Mouse (Mus musculus): ENCODE data around the gene Ccnd2. TPM values are rescaled to one million over a fixed set of nuclear protein-coding genes. Genes with fewer than 3 reads are reported as not detected.

The Ccnd2 gene
- total and polyA plus RNA-seq, 3 experiments: 42.4 to 255 (median 146) TPM

- Histone ChIP-seq H3K9ac (ENCODE audit: insufficient read depth, low read depth) (no peak overlapping the region), H3K27me3 (replicated peaks) (no peaks in the 10 kb centered on the region), H3K4me2 (ENCODE audit: insufficient read depth, low read depth, poor library complexity, severe bottlenecking) (no peak overlapping the region), H3K4me3 (replicated peaks in 1 of 3; ENCODE audit: low read depth in 2 of 3, low read length in 2 of 3, poor library complexity in 1 of 3) (no peak overlapping the region), H3K36me3 (replicated peaks in 1 of 2; ENCODE audit: control insufficient read depth in 1 of 2, insufficient read depth in 1 of 2, low read length in 1 of 2) (peaks cover 25 to 46% of the 10 kb centered on the region in 2 experiments), H3K27ac (ENCODE audit: insufficient read depth, low read depth) (no peak overlapping the region), H3K9me3 (replicated peaks; ENCODE audit: low read length) (no peaks in the 10 kb centered on the region), H3K79me2 (replicated peaks; ENCODE audit: control insufficient read depth, extremely low read depth, insufficient read depth, poor library complexity, severe bottlenecking) (peaks cover 15% of the 10 kb centered on the region), H3K4me1 (ENCODE audit: control insufficient read depth in 1 of 2, insufficient read depth in 2 of 2) (peaks cover 0 to 26% of the 10 kb centered on the region in 2 experiments; a peak in 2 of 4 replicates)
- dilution Hi-C loops (cut with MboI; ENCODE audit: extremely low pct_ligation_motif_present, extremely low pct_unique_long_range_greater_than_20kb, low sequenced_read_pairs) (no loop called here), in situ Hi-C loops (cut with MboI; ENCODE audit: low pct_ligation_motif_present, low pct_unique_long_range_greater_than_20kb, low sequenced_read_pairs) (loop anchor here (10.0 to 25.0 kb wide), 2 partner anchors 139 to 316 kb away; no protein-coding TSS in a partner anchor)
- DNase-seq (ENCODE audit: extremely low read depth): no peak
- TF ChIP-seq USF1 (IDR thresholded peaks at IDR 0.05; ENCODE audit: low read depth, low read length) (no peak), KAT2A (IDR thresholded peaks at IDR 0.05; ENCODE audit: insufficient replicate concordance, low read length) (no peak), ETS1 (conservative IDR thresholded peaks at IDR 0.05; ENCODE audit: low read depth, low read length) (no peak), NRF1 (IDR thresholded peaks at IDR 0.05; ENCODE audit: low read depth, low read length) (no peak), MEF2A (IDR thresholded peaks at IDR 0.05; ENCODE audit: borderline replicate concordance, low read depth, low read length) (no peak), RAD21 (IDR thresholded peaks at IDR 0.05; ENCODE audit: low read depth, low read length) (no peak), EP300 (IDR thresholded peaks at IDR 0.05; ENCODE audit: low read length) (no peak), SIN3A (IDR thresholded peaks at IDR 0.05; ENCODE audit: low read length) (no peak), CHD2 (IDR thresholded peaks at IDR 0.05; ENCODE audit: low read length) (no peak), MAX (IDR thresholded peaks at IDR 0.05; ENCODE audit: low read length) (no peak), POLR2A (IDR thresholded peaks at IDR 0.05; ENCODE audit: low read depth, low read length) (no peak), JUND (conservative IDR thresholded peaks at IDR 0.05; ENCODE audit: low read depth, low read length) (no peak), MAFK (IDR thresholded peaks at IDR 0.05; ENCODE audit: insufficient replicate concordance, low read length) (no peak), BHLHE40 (IDR thresholded peaks at IDR 0.05; ENCODE audit: low read depth, low read length) (no peak), CTCF (conservative IDR thresholded peaks at IDR 0.05 in 1 of 2, IDR thresholded peaks at IDR 0.05 in 1 of 2; ENCODE audit: low read depth in 2 of 2, low read length in 2 of 2) (no peak), PAX5 (IDR thresholded peaks at IDR 0.05; ENCODE audit: low read length) (no peak), SMC3 (IDR thresholded peaks at IDR 0.05; ENCODE audit: low read depth, low read length) (no peak), ZC3H11A (IDR thresholded peaks at IDR 0.05; ENCODE audit: low read depth, low read length) (no peak), NELFE (IDR thresholded peaks at IDR 0.05; ENCODE audit: low read depth, low read length) (no peak)
Observed at GRCm38 (mm10) chr6:127103506-127104275, 48.3 kb downstream of the Ccnd2 start.

GRCm38 (mm10) chr6:127094565-127094964 is 57.4 kb downstream of the Ccnd2 start:
- peaks cover 19 to 48% of the 10 kb centered on the region in 2 experiments for H3K36me3 ChIP-seq (replicated peaks in 1 of 2; ENCODE audit: control insufficient read depth in 1 of 2, insufficient read depth in 1 of 2, low read length in 1 of 2)
- no peak for DNase-seq (ENCODE audit: extremely low read depth)
- no peaks in the 10 kb centered on the region for H3K4me1 ChIP-seq (ENCODE audit: control insufficient read depth in 1 of 2, insufficient read depth in 2 of 2)
- H3K9ac ChIP-seq (ENCODE audit: insufficient read depth, low read depth): no peak overlapping the region
- no peak overlapping the region for H3K4me2 ChIP-seq (ENCODE audit: insufficient read depth, low read depth, poor library complexity, severe bottlenecking)
- no peaks in the 10 kb centered on the region for H3K27me3 ChIP-seq (replicated peaks)
- H3K27ac ChIP-seq (ENCODE audit: insufficient read depth, low read depth): no peak overlapping the region
- in situ Hi-C loops (cut with MboI; ENCODE audit: low pct_ligation_motif_present, low pct_unique_long_range_greater_than_20kb, low sequenced_read_pairs) (no loop called here), dilution Hi-C loops (cut with MboI; ENCODE audit: extremely low pct_ligation_motif_present, extremely low pct_unique_long_range_greater_than_20kb, low sequenced_read_pairs) (no loop called here)
- no peak overlapping the region for H3K4me3 ChIP-seq (replicated peaks in 1 of 3; ENCODE audit: low read depth in 2 of 3, low read length in 2 of 3, poor library complexity in 1 of 3)
- H3K79me2 ChIP-seq (replicated peaks; ENCODE audit: control insufficient read depth, extremely low read depth, insufficient read depth, poor library complexity, severe bottlenecking): no peaks in the 10 kb centered on the region
- no peaks in the 10 kb centered on the region for H3K9me3 ChIP-seq (replicated peaks; ENCODE audit: low read length)
- TF ChIP-seq RAD21 (IDR thresholded peaks at IDR 0.05; ENCODE audit: low read depth, low read length): peak; percentile 12
- no peak for TF ChIP-seq POLR2AphosphoS2 (IDR thresholded peaks at IDR 0.05; ENCODE audit: low read depth, low read length)
- TF ChIP-seq CHD1 (IDR thresholded peaks at IDR 0.05; ENCODE audit: low read depth, low read length): no peak
- TF ChIP-seq BHLHE40 (IDR thresholded peaks at IDR 0.05; ENCODE audit: low read depth, low read length): no peak
- no peak for TF ChIP-seq ZMIZ1 (IDR thresholded peaks at IDR 0.05; ENCODE audit: low read depth, low read length)
- peak in 1 of 2 experiments; percentile 59; a peak in 2 of 4 replicates for TF ChIP-seq CTCF (conservative IDR thresholded peaks at IDR 0.05 in 1 of 2, IDR thresholded peaks at IDR 0.05 in 1 of 2; ENCODE audit: low read depth in 2 of 2, low read length in 2 of 2)
- TF ChIP-seq CHD2 (IDR thresholded peaks at IDR 0.05; ENCODE audit: low read length): no peak
- TF ChIP-seq JUN (IDR thresholded peaks at IDR 0.05; ENCODE audit: insufficient read depth, low read depth, low read length): no peak
- TF ChIP-seq SIN3A (IDR thresholded peaks at IDR 0.05; ENCODE audit: low read length): no peak
- TF ChIP-seq ZKSCAN1 (IDR thresholded peaks at IDR 0.05; ENCODE audit: borderline replicate concordance, low read depth, low read length): no peak
- TF ChIP-seq TCF12 (IDR thresholded peaks at IDR 0.05; ENCODE audit: low read depth, low read length): no peak
- no peak for TF ChIP-seq MYC (IDR thresholded peaks at IDR 0.05; ENCODE audit: low read depth, low read length)
- TF ChIP-seq SMC3 (IDR thresholded peaks at IDR 0.05; ENCODE audit: low read depth, low read length): peak; percentile 44

Data from CH12.LX (cell line).